Mouse (Mus musculus): ENCODE measurements at regions not wholly inside any gene's neighbourhood (a gene's known extent, or its start where the extent isn't known, plus 50 kb on each side); places are given as distances from the start of the nearest gene placed in this dataset.

DNA sequence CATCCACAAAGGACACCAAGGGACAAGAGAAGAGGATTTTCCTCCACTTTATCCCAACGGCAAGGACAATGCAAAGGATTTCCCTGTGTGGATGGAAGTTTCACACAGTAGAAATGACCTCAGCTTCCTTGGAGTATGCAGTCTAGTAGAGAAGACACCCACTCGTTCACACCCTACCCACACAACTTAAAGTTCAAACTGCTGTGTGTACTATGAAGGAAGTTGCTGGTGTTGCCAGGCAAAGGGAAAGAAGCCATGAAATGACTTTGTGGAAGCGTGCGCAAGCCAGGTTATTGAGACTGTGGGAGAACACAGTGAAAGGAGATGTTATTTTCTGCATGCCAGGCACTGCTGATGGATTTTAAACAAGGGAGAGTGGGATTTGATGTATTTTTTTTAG lies 527.3 kb downstream of the Zfp536 start:
- H3K4me1 ChIP-seq = no peaks in the 10 kb centered on the region
- H3K4me2 ChIP-seq = no peak overlapping the region
- 74% methylated on average over 4 of the region's 4 CpGs for WGBS
- H3K27me3 ChIP-seq = no peaks in the 10 kb centered on the region
- H3K36me3 ChIP-seq = no peaks in the 10 kb centered on the region
- no peak for ATAC-seq (ENCODE audit: borderline replicate concordance, extremely low read depth, low FRiP score, low TSS enrichment)
- no peak overlapping the region for H3K27ac ChIP-seq
- no peak overlapping the region for H3K4me3 ChIP-seq
- no peaks in the 10 kb centered on the region for H3K9me3 ChIP-seq
- no peak overlapping the region for H3K9ac ChIP-seq

DNA sequence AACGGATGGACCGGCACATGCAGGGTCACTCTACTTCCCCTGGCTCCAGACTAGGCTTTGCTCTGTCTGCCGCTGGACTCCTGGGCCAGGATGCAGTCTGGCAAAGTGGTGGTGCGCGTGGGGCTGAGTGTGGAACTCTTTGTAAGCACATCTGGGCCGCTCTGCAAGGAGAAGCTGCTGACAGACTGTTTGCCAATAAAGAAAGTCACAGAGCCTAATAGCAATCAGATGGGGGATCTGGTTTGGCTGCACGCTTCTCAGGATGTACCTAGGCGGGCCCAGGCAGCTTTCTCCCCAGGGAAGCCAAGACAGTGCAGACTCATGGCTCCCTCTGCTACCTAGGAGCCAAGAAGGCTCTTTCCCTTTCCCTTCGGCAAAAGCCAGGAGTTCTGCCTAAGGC lies 519.0 kb downstream of the Zfp536 start:
- ATAC-seq (ENCODE audit: borderline replicate concordance, extremely low read depth, low FRiP score, low TSS enrichment) = no peak; the same call in 1 of the 2 replicates
- H3K36me3 ChIP-seq = no peaks in the 10 kb centered on the region
- no peaks in the 10 kb centered on the region for H3K9me3 ChIP-seq
- WGBS = 75% methylated on average over 9 of the region's 9 CpGs
- no peak overlapping the region for H3K4me3 ChIP-seq
- no peaks in the 10 kb centered on the region for H3K27me3 ChIP-seq
- H3K9ac ChIP-seq = no peak overlapping the region
- peaks cover 14% of the 10 kb centered on the region for H3K4me1 ChIP-seq
- H3K4me2 ChIP-seq = no peak overlapping the region
- no peak overlapping the region for H3K27ac ChIP-seq

DNA sequence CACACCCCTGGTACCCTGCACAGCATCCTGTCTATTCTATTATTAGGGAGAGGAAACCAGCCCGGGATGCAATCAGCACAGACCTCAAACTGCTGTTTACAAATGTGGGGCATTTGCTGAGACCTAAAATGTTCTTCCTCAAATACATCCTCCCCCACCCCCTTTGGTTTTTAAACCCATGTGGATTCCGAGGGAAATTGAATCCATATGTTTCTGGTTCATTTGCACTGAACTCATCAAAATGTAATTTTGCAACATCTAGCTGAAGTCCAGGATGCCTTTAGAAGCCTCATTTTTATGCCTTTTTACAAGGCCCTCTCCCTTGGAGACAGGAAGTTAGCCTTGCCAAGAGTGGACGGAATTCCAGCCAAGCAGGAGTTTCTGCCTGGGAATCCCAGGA lies 517.6 kb downstream of the Zfp536 start:
- no peak overlapping the region for H3K4me2 ChIP-seq
- peaks cover 14% of the 10 kb centered on the region for H3K4me1 ChIP-seq
- no peaks in the 10 kb centered on the region for H3K9me3 ChIP-seq
- no peaks in the 10 kb centered on the region for H3K36me3 ChIP-seq
- 5% methylated on average over 3 of the region's 3 CpGs for WGBS
- H3K9ac ChIP-seq = no peak overlapping the region
- peak; percentile 64 for ATAC-seq (ENCODE audit: borderline replicate concordance, extremely low read depth, low FRiP score, low TSS enrichment)
- no peaks in the 10 kb centered on the region for H3K27me3 ChIP-seq
- peak overlapping the region; percentile 76 for H3K27ac ChIP-seq
- no peak overlapping the region for H3K4me3 ChIP-seq

DNA sequence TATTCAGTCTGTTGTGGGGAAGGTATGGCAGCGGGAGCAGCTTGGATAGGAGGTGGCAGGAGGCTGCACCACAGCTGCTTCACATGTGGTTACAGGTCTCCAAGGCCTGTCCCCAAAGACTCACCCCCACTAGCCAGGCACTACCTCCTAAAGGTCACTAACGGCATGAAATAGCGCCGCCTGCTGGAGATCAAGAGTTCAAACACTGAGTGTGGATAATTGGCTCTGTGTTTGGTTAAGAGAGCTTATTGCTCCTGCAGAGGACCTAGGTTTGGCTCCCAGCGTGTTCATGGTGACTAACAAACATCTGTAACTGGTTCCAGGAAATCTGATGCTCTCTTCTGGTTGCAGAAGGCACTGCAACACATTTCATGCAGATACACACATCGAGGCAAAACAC lies 514.1 kb downstream of the Zfp536 start:
- no peak overlapping the region for H3K27ac ChIP-seq
- H3K9me3 ChIP-seq = no peaks in the 10 kb centered on the region
- no peak overlapping the region for H3K4me3 ChIP-seq
- no peaks in the 10 kb centered on the region for H3K27me3 ChIP-seq
- WGBS = 39% methylated on average over 6 of the region's 6 CpGs
- no peaks in the 10 kb centered on the region for H3K36me3 ChIP-seq
- H3K4me1 ChIP-seq = peaks cover 14% of the 10 kb centered on the region
- no peak for ATAC-seq (ENCODE audit: borderline replicate concordance, extremely low read depth, low FRiP score, low TSS enrichment)
- no peak overlapping the region for H3K9ac ChIP-seq
- no peak overlapping the region for H3K4me2 ChIP-seq

DNA sequence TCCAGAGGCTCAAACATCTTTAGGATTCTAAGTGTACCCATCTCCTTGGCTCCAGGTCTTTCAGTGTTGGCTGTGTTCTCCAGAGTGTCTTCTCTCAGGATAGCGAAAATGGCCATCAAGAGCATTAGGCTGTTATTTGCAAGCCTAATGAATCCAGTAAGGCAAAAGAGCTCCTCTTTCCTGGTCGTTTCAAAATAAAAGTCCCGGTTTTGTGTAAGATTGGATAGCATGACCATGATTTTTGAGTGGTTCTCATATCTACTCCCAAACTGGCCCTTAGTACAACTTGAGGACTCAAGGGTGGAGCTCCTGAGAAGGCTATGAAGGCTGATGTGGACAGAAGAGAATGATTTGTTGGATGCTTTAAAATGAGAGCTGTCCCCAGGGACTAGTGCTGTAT lies 510.6 kb downstream of the Zfp536 start:
- H3K9ac ChIP-seq = no peak overlapping the region
- H3K4me2 ChIP-seq = no peak overlapping the region
- no peak overlapping the region for H3K27ac ChIP-seq
- H3K4me3 ChIP-seq = no peak overlapping the region
- 42% methylated on average over 3 of the region's 3 CpGs for WGBS
- no peak for ATAC-seq (ENCODE audit: borderline replicate concordance, extremely low read depth, low FRiP score, low TSS enrichment)
- no peaks in the 10 kb centered on the region for H3K27me3 ChIP-seq
- H3K9me3 ChIP-seq = no peaks in the 10 kb centered on the region
- no peaks in the 10 kb centered on the region for H3K4me1 ChIP-seq
- no peaks in the 10 kb centered on the region for H3K36me3 ChIP-seq

DNA sequence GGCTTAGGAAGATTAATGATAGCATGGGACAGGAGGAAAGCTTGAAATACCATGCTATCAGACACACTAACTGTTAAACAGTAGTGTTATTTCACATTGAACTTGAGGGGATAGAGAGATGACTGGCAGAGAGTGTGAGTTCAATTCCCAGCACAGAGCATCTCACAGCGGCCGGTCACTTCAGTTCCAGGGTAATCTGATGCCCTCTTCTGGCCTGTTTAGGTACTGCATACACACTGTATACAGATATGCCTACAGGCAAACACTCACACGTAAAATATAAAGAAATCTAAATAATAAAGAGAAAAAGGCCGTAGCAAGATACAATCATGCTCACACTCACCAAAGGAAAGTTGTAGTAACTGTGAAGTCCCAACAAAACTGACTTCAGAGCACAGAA lies 506.0 kb downstream of the Zfp536 start:
- Histone ChIP-seq H3K9ac (no peak overlapping the region), H3K9me3 (no peaks in the 10 kb centered on the region), H3K27ac (no peak overlapping the region), H3K4me1 (no peaks in the 10 kb centered on the region), H3K36me3 (no peaks in the 10 kb centered on the region), H3K4me2 (no peak overlapping the region), H3K4me3 (no peak overlapping the region), H3K27me3 (no peaks in the 10 kb centered on the region)
- no peak for ATAC-seq (ENCODE audit: borderline replicate concordance, extremely low read depth, low FRiP score, low TSS enrichment)
- WGBS = 83% methylated on average over 4 of the region's 4 CpGs

DNA sequence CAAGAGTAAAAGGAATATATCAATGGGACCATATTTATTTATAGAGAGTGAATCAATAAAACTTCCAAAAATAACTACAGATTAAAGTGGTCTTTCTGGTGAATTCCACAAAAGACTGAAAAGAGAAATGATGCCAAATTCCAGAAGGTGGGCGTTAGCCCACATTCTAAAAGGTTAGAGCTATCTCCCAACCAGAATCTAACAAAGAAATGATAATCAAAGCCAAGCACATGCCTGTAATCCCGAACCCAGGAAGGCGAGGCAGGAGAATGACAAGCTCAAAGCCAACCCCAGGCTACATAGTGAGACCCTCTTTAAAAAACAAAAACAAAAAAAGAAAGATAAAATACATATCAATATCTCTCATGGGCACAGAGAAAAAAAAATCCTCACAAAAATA lies 502.6 kb downstream of the Zfp536 start:
- ATAC-seq (ENCODE audit: borderline replicate concordance, extremely low read depth, low FRiP score, low TSS enrichment) = no peak
- Histone ChIP-seq H3K9me3 (no peaks in the 10 kb centered on the region), H3K9ac (no peak overlapping the region), H3K27ac (no peak overlapping the region), H3K36me3 (no peaks in the 10 kb centered on the region), H3K4me2 (no peak overlapping the region), H3K4me3 (no peak overlapping the region), H3K27me3 (no peaks in the 10 kb centered on the region), H3K4me1 (no peaks in the 10 kb centered on the region)
- WGBS = 85% methylated on average over 3 of the region's 3 CpGs

DNA sequence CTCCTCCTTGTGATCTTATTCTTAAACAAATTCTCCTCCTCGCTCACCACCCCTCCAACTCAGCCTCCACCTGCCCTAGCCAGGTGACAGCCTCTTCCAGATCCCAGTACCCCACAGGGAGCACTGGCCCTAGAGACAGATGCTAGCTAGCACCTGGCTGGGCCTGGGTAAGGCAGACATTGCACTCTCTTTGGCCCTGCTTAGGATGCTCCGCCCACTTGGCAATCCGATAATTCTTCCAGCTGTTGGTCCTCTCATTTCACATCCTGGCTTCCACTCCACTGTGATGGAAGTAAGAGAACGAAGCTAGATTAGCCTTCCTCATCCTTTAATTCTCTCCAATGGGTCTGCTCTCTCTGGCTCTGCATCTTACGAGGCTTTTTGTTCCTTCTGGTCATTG lies 483.4 kb downstream of the Zfp536 start:
- Histone ChIP-seq H3K9ac (no peak overlapping the region), H3K27ac (no peak overlapping the region), H3K4me2 (peak overlapping the region; percentile 16; the same call in 1 of the 2 replicates), H3K36me3 (no peaks in the 10 kb centered on the region), H3K4me1 (peaks cover 10% of the 10 kb centered on the region), H3K9me3 (no peaks in the 10 kb centered on the region), H3K4me3 (no peak overlapping the region), H3K27me3 (no peaks in the 10 kb centered on the region)
- 24% methylated on average over 5 of the region's 5 CpGs for WGBS
- peak; percentile 42; the same call in 1 of the 2 replicates for ATAC-seq (ENCODE audit: borderline replicate concordance, extremely low read depth, low FRiP score, low TSS enrichment)

DNA sequence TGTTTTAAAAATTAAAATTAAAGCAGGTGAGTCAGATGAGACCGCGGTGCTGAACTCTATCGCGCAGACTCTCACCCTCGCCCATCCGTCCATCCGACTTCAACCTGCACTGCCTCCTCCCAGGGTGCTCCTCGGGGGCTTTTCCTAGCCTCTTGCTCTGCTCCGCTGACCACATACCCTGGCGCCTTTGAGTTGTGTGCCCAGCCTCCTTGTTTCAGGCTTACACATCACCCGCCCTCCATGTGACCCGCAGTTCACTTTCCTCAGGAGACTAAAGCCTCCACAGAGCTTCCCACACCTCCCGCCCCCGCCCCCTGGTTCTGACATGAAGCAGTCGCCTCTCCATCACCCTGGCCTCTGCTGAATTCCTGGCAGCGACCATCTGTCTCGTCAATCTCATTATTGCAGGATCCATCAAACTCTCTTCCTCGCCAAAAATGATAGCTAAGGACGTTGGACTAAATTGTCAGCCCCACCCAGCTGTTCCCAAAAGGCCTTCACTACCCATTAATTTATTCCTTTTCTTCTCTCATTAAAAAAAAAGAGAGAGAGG lies 482.9 kb downstream of the Zfp536 start:
- ATAC-seq (ENCODE audit: borderline replicate concordance, extremely low read depth, low FRiP score, low TSS enrichment) = no peak
- H3K9ac ChIP-seq = no peak overlapping the region
- H3K27me3 ChIP-seq = no peaks in the 10 kb centered on the region
- WGBS = 23% methylated on average over 19 of the region's 19 CpGs
- H3K27ac ChIP-seq = no peak overlapping the region
- peaks cover 10% of the 10 kb centered on the region for H3K4me1 ChIP-seq
- H3K36me3 ChIP-seq = no peaks in the 10 kb centered on the region
- peak overlapping the region; percentile 16; the same call in 1 of the 2 replicates for H3K4me2 ChIP-seq
- H3K9me3 ChIP-seq = no peaks in the 10 kb centered on the region
- H3K4me3 ChIP-seq = no peak overlapping the region

DNA sequence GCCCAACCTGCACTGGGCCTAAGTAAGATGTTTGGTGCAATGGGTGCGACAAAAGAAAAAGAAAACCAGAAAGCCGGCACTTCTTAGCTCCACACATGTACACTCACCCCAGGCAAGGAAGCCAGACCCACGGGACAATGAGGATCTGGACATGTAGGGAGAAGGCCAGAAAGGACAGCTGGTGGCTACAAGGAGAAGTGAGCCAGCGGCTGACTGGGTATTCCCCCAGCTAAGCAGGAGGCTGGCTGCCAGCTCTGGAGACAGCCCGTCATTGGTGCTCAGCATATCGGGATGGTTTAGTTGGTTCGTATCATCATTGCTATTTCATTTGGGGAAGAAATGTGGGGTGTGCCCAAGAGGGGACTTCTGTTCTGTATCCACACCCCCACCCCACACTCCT lies 481.7 kb downstream of the Zfp536 start:
- 58% methylated on average over 7 of the region's 7 CpGs for WGBS
- no peak for ATAC-seq (ENCODE audit: borderline replicate concordance, extremely low read depth, low FRiP score, low TSS enrichment)

DNA sequence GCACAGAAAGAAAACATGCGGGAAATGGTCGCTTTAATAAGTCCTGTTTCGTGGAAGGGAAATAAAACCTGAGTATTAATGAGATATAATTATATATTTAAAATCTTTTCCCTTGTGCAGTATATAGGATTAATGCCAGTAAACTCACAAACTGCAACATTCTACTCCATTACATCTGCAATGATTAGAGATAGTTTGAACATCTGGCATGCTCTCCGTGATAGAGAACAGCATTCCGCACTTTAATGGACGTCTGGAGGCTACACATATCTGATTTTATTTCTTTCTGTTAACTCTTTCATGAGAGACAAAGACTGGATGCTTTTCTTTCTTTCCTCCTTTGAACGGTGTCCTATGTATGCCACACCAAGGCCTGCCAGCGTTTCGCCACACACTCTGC lies 480.9 kb downstream of the Zfp536 start:
- 65% methylated on average over 9 of the region's 9 CpGs for WGBS
- H3K36me3 ChIP-seq = no peaks in the 10 kb centered on the region
- H3K9me3 ChIP-seq = no peaks in the 10 kb centered on the region
- H3K4me2 ChIP-seq = no peak overlapping the region
- no peak overlapping the region for H3K27ac ChIP-seq
- peaks cover 10% of the 10 kb centered on the region for H3K4me1 ChIP-seq
- no peaks in the 10 kb centered on the region for H3K27me3 ChIP-seq
- ATAC-seq (ENCODE audit: borderline replicate concordance, extremely low read depth, low FRiP score, low TSS enrichment) = no peak
- H3K9ac ChIP-seq = no peak overlapping the region
- no peak overlapping the region for H3K4me3 ChIP-seq

More for the DNA sequence above, 481.7 kb downstream of the Zfp536 start:
- Histone ChIP-seq H3K4me2 (no peak overlapping the region), H3K36me3 (no peaks in the 10 kb centered on the region), H3K4me1 (peaks cover 10% of the 10 kb centered on the region), H3K9me3 (no peaks in the 10 kb centered on the region), H3K4me3 (no peak overlapping the region), H3K27ac (no peak overlapping the region), H3K9ac (no peak overlapping the region), H3K27me3 (no peaks in the 10 kb centered on the region)

DNA sequence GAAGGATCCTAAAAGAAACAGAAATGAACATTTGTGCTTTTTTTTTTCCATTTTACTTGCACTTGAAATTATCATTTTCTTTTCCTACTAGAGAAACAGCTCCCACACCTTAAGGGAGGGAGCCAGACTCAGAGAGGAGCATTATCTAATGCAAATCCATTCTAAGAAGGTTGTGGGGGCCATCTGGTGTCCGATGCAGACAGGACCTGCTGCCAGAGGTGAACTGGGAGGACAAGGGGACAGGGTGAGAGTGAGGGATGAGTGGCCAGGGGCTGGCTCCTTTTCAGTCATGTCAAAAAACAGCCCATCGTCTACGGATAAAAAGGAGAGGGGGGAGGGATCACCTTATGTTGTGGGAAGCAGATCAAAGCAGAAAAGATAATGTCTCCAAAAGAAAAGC lies 474.6 kb downstream of the Zfp536 start:
- ATAC-seq (ENCODE audit: borderline replicate concordance, extremely low read depth, low FRiP score, low TSS enrichment) = no peak
- WGBS = 18% methylated on average over 3 of the region's 3 CpGs
- Histone ChIP-seq H3K9me3 (no peaks in the 10 kb centered on the region), H3K4me2 (no peak overlapping the region), H3K4me3 (no peak overlapping the region), H3K9ac (no peak overlapping the region), H3K4me1 (0 out of 2 replicates have a peak, but pooled peaks cover 5% of the 10 kb centered on the region), H3K27ac (no peak overlapping the region), H3K36me3 (no peaks in the 10 kb centered on the region), H3K27me3 (no peaks in the 10 kb centered on the region)

DNA sequence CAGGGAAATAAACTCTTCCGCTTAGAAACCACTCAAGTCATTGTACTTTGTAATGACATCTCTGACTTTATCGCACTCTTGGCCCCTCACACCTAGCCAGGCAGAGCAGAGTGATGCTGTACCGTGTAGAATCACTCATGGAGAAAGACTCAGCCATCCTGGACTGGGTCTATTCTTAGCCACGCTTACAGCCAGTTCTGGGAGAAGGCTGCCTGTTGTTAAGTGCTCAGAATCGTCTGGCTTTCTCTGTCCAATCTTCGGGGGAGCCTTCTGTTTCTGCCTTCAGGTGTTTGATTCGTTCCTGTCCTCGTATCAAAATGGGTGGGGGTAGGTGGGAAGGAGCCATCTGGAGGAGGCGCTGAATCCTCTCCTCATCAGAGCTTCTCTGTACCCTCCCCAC lies 468.0 kb downstream of the Zfp536 start:
- Histone ChIP-seq H3K9ac (no peak overlapping the region), H3K27ac (no peak overlapping the region), H3K4me1 (no peaks in the 10 kb centered on the region), H3K4me2 (no peak overlapping the region), H3K9me3 (no peaks in the 10 kb centered on the region), H3K36me3 (no peaks in the 10 kb centered on the region), H3K27me3 (no peaks in the 10 kb centered on the region), H3K4me3 (no peak overlapping the region)
- no peak for ATAC-seq (ENCODE audit: borderline replicate concordance, extremely low read depth, low FRiP score, low TSS enrichment)
- WGBS = 76% methylated on average over 9 of the region's 9 CpGs
